Mouse (Mus musculus): ENCODE data around the gene Itga9.

Gene Itga9

DNA sequence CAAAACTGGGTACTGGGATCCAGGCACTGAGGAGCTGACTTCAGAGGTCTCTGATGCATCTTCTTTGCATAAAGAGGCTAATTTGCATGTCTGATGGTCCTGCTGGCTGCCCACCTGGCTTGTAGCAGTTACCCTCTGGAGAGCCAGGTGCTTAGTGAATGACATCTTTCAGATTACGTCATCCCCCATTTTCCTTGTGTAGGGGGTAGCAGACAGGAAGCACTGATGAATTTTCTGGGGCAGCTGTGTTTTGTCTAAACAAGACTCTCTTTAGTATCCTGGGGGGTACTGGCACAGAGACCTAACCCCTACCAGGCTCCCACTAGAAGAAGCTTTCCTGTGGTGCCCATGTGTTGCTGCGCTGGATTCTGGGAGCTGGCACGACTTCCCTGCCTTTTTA lies 212.0 kb downstream of the Itga9 start:
- no peak for DNase-seq (ENCODE audit: low spot score in 2 of 2)

DNA sequence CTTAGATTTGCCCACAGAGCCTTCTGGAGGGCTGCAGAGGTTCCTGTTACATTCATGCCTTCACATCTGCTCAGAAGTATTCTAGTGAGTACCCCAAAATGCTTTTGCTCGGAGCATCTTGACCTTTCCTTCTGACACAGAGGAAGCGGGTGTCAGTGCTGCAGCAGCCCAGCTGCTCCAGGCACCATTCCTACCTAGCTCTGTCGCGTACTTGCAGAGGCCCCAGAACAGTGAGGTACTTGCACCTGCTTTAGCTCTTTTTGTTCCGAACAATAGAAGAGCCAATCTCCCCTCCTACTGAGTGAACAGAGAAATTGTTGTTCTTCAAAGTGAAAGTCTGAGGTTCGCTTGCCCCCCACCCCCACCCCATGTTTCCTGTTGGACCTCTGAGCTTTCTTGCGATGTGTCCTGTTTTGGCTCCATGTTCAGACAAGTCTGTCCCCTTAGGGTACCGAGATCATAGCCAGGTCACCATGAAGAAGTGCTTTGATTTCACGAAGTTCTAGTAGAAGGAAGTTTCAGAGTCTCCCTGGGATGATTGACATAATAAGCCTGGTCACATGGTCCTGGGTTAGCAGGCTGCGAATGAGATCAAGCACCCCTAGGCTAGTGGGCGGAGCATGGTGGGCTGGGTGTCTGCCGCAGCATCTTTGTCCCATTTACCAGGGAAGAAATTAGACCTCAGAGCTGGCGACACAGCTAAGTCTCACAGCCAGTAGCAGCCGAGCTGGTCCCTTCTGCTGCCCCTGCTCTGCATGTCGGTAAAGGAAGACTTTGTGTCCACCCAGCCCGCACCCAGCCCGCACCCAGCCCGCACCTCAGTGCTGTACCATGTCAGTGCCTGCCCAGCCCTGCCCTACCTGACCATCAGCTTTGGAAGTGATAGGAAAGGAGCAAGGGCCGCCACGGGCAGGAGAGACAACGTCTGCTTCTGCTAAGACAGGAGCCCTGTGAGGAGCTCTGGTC lies 215.0 kb downstream of the Itga9 start:
- no peak for DNase-seq (ENCODE audit: low spot score in 2 of 2)

DNA sequence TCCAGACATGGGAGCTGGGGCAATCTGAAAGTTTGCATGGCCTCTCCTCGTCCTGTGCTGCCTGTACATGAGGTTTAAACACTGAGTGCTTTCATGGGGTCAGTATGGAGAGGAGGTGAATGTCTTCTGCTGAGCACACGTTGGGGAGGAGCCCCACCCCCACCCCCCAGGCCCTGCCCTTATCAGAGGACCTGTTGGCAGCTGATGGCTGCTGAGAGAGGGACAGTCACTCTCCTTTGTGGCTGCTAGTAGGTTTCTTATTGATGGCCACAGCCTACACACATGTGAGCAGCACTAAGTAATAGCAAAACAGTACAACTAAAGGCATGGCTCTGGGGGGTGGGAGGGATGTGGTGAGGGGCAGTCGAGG lies 215.7 kb downstream of the Itga9 start:
- DNase-seq (ENCODE audit: low spot score in 2 of 2): no peak

- no peak for DNase-seq (ENCODE audit: low spot score in 2 of 2)
These were observed 216.1 kb downstream of the Itga9 start for GRCm38 (mm10) chr9:118822581-118822980.

GRCm38 (mm10) chr9:118831080-118831479 lies 224.6 kb downstream of the Itga9 start:
- no peak for DNase-seq (ENCODE audit: low spot score in 2 of 2)

DNA sequence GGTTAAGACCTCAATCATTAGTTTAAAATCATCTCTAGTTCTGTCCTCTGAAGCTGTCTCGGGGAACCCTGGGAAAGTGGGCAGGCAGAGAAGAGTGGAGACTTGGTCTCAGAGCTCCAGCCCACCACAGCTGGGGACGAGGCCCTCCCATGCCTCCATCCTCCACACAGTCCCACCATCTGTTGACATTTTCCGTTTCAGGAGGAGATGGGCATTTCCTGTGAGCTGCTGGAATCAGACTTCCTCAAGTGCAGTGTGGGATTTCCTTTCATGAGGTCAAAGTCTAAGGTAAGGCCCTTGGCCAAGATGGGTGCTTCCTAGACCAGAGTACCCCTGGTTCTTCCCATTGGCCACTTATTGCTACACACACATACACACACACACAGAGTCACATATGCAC lies 226.0 kb downstream of the Itga9 start:
- no peak for DNase-seq (ENCODE audit: low spot score in 2 of 2)

DNA sequence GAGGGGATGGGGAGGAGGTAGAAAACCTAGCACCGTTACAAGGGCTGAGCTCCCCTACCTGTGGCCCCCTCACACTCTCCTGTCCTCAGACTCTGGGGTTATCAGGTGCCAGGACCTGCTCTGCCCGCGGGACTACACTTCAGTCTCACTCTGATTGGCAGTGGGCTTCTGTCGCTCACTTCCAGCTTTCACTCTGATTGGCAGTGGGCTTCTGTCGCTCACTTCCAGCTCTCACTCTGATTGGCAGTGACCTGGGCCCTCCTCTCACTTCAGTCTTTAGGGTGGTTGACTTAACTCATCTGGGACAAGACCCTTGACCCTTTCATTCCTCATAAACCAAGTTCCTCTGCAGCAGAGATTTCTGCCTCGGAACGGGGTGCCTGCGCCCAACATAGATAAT lies 226.9 kb downstream of the Itga9 start:
- no peak for DNase-seq (ENCODE audit: low spot score in 2 of 2)

- DNase-seq (ENCODE audit: low spot score in 2 of 2): no peak
These were observed 232.6 kb downstream of the Itga9 start for GRCm38 (mm10) chr9:118838910-118839667.

DNA sequence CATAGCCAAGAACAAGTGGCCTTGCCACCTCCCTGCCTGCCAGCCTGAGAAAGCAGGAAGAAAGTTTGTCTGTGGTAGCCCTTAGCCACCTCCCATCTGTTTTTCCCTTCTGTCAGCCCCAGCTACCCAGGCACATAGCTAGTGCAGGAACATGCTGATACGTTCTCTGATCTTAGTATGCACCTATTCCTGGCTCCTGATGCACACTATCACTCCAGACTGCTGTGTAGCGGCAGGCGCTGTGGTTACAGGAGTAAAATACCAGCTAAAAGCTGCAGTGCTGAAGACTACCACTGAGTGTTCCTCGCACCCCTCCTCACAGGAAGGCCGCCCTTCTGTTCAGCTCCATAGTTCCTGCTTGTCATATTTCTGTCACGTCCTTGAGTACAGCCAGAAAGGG lies 234.8 kb downstream of the Itga9 start:
- peak in 1 of 2 experiments; percentile 7 for DNase-seq (ENCODE audit: low spot score in 2 of 2)

DNA sequence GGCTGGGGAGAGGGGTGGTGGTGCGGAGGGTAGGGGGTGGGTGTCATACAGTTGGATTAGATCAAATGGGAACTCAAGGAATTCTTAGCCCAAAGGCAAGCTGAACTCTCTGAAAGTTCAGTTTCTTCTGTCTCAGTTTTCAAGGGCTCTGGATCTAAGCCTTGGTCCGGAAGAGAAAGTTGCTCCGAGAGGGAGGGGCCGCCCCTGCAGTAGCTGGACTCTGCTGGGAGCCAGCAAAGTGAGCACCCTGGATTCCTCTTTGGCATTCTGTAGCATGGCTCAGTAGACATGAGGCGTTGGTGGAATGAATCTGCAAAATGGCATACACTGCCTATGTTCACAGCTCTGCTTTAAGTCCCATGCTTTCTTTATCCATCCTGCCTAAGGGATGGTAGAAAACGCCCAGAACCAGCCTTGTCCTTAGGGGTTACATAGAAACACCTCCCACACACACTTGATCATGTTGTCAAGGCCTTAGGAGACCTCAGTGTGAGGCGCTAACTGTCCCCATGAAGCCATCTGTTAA lies 235.5 kb downstream of the Itga9 start:
- DNase-seq (ENCODE audit: low spot score in 2 of 2): no peak

- DNase-seq (ENCODE audit: low spot score in 2 of 2): no peak
These were observed 237.2 kb downstream of the Itga9 start for GRCm38 (mm10) chr9:118843711-118844110.

DNA sequence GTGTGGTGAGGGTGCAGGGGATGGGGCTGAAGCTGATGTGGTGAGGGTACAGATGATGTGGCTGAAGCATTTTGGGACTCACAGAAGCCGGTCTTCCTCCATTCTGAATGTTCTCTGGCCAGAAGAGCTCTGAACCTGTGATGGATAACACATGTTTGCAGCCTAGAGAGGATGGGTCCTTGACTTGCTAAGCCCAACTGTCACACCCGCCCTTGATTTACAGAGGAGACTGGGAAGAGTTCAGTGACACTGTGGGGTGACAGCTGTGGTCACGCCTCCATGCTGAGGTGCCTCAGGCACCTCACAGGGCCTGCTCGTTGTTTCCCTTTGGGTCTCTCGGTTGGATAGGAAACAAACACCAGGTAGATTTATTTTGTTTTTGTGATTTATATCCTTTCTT lies 238.5 kb downstream of the Itga9 start:
- no peak for DNase-seq (ENCODE audit: low spot score in 2 of 2)

GRCm38 (mm10) chr9:118846766-118847165 lies 240.3 kb downstream of the Itga9 start:
- no peak for DNase-seq (ENCODE audit: low spot score in 2 of 2)

DNA sequence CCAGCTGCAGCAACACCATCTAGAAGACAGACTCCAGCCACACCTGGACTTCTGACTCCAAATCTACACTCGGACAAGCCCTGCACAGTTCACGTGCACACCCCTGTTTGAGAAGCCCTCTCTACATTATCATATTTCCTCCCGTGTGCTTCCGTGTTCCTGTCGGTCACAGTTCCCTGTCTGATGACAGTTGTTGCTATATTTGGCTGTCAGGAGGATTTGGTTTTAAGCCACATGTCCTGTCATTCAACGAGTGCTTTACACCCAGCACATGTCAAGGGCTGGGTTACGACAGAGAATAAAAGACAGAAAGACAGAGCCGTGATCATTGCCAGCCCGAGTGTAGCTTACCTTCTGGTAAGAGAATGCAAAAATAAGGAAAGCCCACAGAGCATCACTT lies 250.2 kb downstream of the Itga9 start:
- DNase-seq (ENCODE audit: low spot score in 2 of 2): no peak

DNA sequence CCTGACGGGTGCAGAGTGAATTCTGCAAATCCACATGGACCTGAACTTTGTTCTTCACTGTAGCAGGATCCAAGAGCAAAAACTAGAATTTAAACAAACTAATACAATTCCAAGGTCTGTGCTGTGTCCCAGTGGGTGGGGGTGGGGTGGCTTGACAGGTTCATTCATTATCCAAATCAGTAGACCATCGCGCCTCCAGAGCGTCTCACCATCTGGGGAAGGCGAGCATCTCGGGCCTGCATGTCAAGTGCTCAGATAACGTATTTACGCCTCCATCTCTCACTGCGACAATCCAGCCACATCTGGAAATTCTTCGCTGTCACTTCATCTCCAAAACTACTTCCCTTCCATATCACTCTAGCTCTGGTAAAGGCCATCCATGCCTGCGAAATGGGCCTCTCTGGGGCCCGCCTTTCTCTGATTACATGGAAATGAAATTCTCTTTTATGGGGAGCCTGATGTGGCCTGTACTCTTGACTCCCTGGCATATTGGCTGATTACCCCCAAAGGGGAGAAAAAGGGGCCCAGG lies 254.2 kb downstream of the Itga9 start:
- DNase-seq (ENCODE audit: low spot score in 2 of 2): no peak

DNA sequence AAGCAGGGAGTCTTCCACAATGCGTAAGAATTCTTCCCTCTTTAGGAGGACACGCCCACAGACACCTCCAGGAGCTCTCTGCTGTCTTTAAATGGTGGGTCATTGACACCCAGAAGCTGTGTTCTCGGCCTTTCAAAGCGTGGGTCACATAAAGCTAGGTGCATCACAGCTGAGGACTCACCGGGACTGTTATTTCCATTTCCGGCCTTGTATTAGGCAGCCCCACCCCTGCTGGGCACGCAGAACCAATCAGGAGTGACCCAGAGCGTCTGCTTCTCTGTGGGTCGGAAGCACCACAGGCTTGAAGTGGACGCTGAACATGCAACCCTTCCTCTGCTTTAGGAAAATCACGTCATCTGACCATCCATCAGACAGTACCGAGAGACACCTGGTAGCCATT lies 255.7 kb downstream of the Itga9 start:
- DNase-seq (ENCODE audit: low spot score in 2 of 2): no peak

DNA sequence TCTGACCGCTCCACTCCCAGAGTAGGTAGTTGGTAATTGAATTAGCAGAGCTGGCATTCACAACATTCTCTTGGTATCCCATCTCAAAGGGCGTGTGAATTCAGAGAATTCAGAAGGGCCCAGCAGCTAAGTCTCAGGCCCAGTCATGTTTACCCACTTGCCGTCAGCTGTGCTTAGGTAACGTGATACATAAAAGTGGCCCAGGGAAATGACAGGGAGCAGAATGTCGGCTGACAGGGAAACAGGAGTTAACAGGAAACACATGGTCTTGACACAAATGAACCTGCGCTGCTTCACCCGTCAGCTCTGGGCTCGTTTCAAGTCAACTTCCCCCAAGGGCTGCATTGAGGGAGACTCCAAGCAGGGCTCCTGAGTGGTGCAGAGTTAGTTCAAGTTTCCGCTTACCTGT lies 256.4 kb downstream of the Itga9 start:
- DNase-seq (ENCODE audit: low spot score in 2 of 2): no peak

DNA sequence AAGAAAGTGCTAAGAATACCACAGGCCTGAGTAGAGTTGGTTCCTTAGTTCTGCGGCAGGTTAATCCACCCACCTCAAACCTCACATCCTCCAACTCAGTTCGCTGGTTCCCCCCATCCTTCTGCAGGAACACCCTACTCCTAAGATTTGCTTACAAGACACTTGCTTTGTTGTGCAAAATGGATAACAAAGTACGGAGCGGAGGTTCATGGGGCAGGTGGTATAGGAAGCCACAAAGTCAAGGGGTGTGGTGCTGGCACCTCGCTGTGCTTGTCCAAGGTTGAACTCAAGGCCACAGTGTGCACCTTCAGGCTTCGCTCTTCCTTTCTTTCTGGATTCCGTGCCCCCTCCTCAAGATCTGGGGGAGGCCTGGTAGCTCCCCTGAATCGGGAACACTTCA lies 257.0 kb downstream of the Itga9 start:
- no peak for DNase-seq (ENCODE audit: low spot score in 2 of 2)

DNA sequence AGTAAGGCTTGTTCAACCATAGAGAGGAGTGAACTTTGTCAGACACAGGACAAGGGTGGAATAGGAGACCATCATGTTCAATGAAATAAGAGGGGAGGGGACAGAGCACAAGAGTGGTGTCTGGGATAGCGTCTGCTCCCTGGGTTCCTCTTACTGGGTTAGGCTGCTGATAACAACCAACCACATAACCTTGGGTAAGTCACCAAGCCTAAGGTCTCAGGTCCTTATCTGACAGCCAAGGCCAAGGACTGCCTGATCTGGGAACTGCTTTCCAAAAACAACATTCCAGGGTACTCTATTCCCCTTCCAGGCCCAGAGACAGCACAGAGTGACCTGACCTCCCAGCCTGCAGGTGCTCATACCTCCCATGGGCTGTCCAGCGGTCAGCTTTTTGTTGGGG lies 260.5 kb downstream of the Itga9 start:
- DNase-seq (ENCODE audit: low spot score in 2 of 2): no peak

DNA sequence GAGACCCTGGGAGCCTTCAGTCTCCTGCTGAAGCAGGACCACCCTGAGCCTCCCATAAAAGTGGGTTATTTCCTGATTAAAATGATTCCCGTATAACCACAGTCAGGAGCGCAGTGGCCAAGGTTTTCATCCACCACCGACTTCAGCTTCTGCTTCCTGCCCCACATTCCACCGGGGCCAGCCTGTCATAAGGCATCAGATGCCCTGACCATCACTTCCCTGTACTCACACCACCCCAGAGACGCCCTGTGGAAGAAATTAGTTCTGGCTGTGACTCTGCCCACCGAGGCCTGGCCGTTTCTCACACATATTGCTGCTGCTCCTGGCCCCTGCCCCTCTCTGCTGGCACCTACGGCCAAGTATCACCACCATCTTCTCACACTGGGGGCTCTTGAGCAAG lies 261.4 kb downstream of the Itga9 start:
- no peak for DNase-seq (ENCODE audit: low spot score in 2 of 2)

GRCm38 (mm10) chr9:118871089-118871488 lies 264.6 kb downstream of the Itga9 start:
- DNase-seq (ENCODE audit: low spot score in 2 of 2): peak in 1 of 2 experiments; percentile 32

GRCm38 (mm10) chr9:118873031-118873430 lies 266.5 kb downstream of the Itga9 start:
- DNase-seq (ENCODE audit: low spot score in 2 of 2): no peak

All from frontal cortex, postnatal 25 days (tissue).